In genomic region chr10:79766001-79766507, GRCm38 (mm10) we compare ENCODE assay signal across 8 mouse cellular contexts. TPM values are rescaled to one million over a fixed set of nuclear protein-coding genes. Genes with fewer than 3 reads are reported as not detected.
DNase-seq lines count a peak whose midpoint lies in the region; ATAC-seq and TF ChIP-seq lines count a peak whose summit lies in the region.

No protein-coding gene starts in this region.

- no peak for TF ChIP-seq CTCF in small intestine, adult 2 months (IDR thresholded peaks at IDR 0.05; ENCODE audit: extremely low read depth, insufficient read length, insufficient replicate concordance, low read depth, low read length)

- no peak for ATAC-seq in lung, embryonic 15.5 days (ENCODE audit: borderline replicate concordance, extremely low read depth, low FRiP score, low TSS enrichment)
- no peak for ATAC-seq in forebrain, embryonic 12.5 days (ENCODE audit: low FRiP score)
- no peak for ATAC-seq in limb, embryonic 12.5 days (ENCODE audit: insufficient number of reproducible peaks, insufficient read depth, low FRiP score, low TSS enrichment, low read depth)
- no peak for ATAC-seq in cerebellum, adult (ENCODE audit: insufficient number of reproducible peaks, low FRiP score, low TSS enrichment)

- peaks cover 36% of the 10 kb centered on the region for H3K4me1 ChIP-seq in lung, embryonic 15.5 days
- peaks cover 31% of the 10 kb centered on the region for H3K4me1 ChIP-seq in forebrain, embryonic 12.5 days
- peaks cover 27% of the 10 kb centered on the region for H3K4me1 ChIP-seq in limb, embryonic 12.5 days (replicated peaks)
- H3K4me1 ChIP-seq in small intestine, adult 2 months (ENCODE audit: control insufficient read depth, insufficient read depth, insufficient read length, low read length) = peaks cover 24% of the 10 kb centered on the region

- peak overlapping the region; percentile 94 for H3K4me2 ChIP-seq in lung, embryonic 15.5 days
- peak overlapping the region; percentile 94 for H3K4me2 ChIP-seq in forebrain, embryonic 12.5 days
- H3K4me2 ChIP-seq in limb, embryonic 12.5 days = peak overlapping the region; percentile 78

- H3K9ac ChIP-seq in lung, embryonic 15.5 days = peak overlapping the region; percentile 93
- peak overlapping the region; percentile 93 for H3K9ac ChIP-seq in forebrain, embryonic 12.5 days
- peak overlapping the region; percentile 91 for H3K9ac ChIP-seq in limb, embryonic 12.5 days (replicated peaks)

- DNase-seq in lung, postnatal 10 days = no peak
- DNase-seq in left cerebral cortex, postnatal 14 days (ENCODE audit: low spot score in 2 of 2) = no peak
- no peak for DNase-seq in spleen, postnatal 10 days (ENCODE audit: low spot score in 2 of 2)

- H3K4me3 ChIP-seq in lung, embryonic 15.5 days = peak overlapping the region; percentile 92
- peak overlapping the region; percentile 94 for H3K4me3 ChIP-seq in forebrain, embryonic 12.5 days (replicated peaks)
- peak overlapping the region; percentile 92 for H3K4me3 ChIP-seq in limb, embryonic 12.5 days (replicated peaks)
- peak overlapping the region; percentile 92 for H3K4me3 ChIP-seq in small intestine, adult 2 months (ENCODE audit: low read depth, low read length)

- no peaks in the 10 kb centered on the region for H3K27me3 ChIP-seq in lung, embryonic 15.5 days
- H3K27me3 ChIP-seq in forebrain, embryonic 12.5 days = 0 out of 2 replicates have a peak, but pooled peaks cover 3% of the 10 kb centered on the region
- H3K27me3 ChIP-seq in limb, embryonic 12.5 days = no peaks in the 10 kb centered on the region
- no peaks in the 10 kb centered on the region for H3K27me3 ChIP-seq in small intestine, adult 2 months (ENCODE audit: control insufficient read depth, insufficient read depth, low read length)

- peak overlapping the region; percentile 95 for H3K27ac ChIP-seq in lung, embryonic 15.5 days
- peak overlapping the region; percentile 92 for H3K27ac ChIP-seq in forebrain, embryonic 12.5 days
- peak overlapping the region; percentile 93 for H3K27ac ChIP-seq in limb, embryonic 12.5 days
- peak overlapping the region; percentile 60; the same call in 1 of the 2 replicates for H3K27ac ChIP-seq in small intestine, adult 2 months (ENCODE audit: insufficient read depth, low read depth, low read length)

- WGBS in lung, embryonic 15.5 days = 3% methylated on average over 16 of the region's 16 CpGs
- 12% methylated on average over 16 of the region's 16 CpGs for WGBS in forebrain, embryonic 12.5 days
- 7% methylated on average over 16 of the region's 16 CpGs for WGBS in limb, embryonic 12.5 days
- 3% methylated on average over 16 of the region's 16 CpGs for WGBS in small intestine, adult 2 months

- no peaks in the 10 kb centered on the region for H3K9me3 ChIP-seq in lung, embryonic 15.5 days
- H3K9me3 ChIP-seq in forebrain, embryonic 12.5 days = no peaks in the 10 kb centered on the region
- no peaks in the 10 kb centered on the region for H3K9me3 ChIP-seq in limb, embryonic 12.5 days

- intact Hi-C loops in left cerebral cortex, postnatal 14 days (cut with DNase I) = no loop called here

- H3K36me3 ChIP-seq in lung, embryonic 15.5 days = peaks cover 15% of the 10 kb centered on the region
- peaks cover 16% of the 10 kb centered on the region for H3K36me3 ChIP-seq in forebrain, embryonic 12.5 days (replicated peaks)
- H3K36me3 ChIP-seq in limb, embryonic 12.5 days = peaks cover 23% of the 10 kb centered on the region
- peaks cover 16% of the 10 kb centered on the region for H3K36me3 ChIP-seq in small intestine, adult 2 months (ENCODE audit: control insufficient read depth, insufficient read depth, low read length)

- no peak for TF ChIP-seq POLR2A in small intestine, adult 2 months (IDR thresholded peaks at IDR 0.05; ENCODE audit: low read depth, low read length)

RNA-seq across cellular contexts. Expression of gene Rnf126, which starts 0.7 kb away (rescaled TPM):
- polyA plus RNA-seq in lung, embryonic 15.5 days (2015; fragmentation: Nextera tagmentation; extraction: Ambion mirVana) = 89.7 and 91.3 TPM in 2 replicates
- 96.8 and 103 TPM in 2 replicates for polyA plus RNA-seq in forebrain, embryonic 12.5 days (2016; fragmentation: Nextera tagmentation; extraction: Ambion mirVana)
- polyA plus RNA-seq in limb, embryonic 12.5 days (2016; fragmentation: Nextera tagmentation; extraction: Ambion mirVana) = 108 and 113 TPM in 2 replicates
- polyA plus RNA-seq in small intestine, adult 2 months (2012; rRNA removed) = 130 and 222 TPM in 2 replicates
- total RNA-seq in left cerebral cortex, postnatal 14 days (2021) = 10 to 100 TPM; 95.4 to 97.1 TPM

RNA-seq across cellular contexts. Expression of gene Fstl3, which starts 11.0 kb away (rescaled TPM):
- polyA plus RNA-seq in lung, embryonic 15.5 days (2015; fragmentation: Nextera tagmentation; extraction: Ambion mirVana) = 19.2 and 20.5 TPM in 2 replicates
- polyA plus RNA-seq in forebrain, embryonic 12.5 days (2016; fragmentation: Nextera tagmentation; extraction: Ambion mirVana) = 0.55 and 1.0 TPM in 2 replicates
- 3.0 and 4.0 TPM in 2 replicates for polyA plus RNA-seq in limb, embryonic 12.5 days (2016; fragmentation: Nextera tagmentation; extraction: Ambion mirVana)
- 16.0 and 19.6 TPM in 2 replicates for polyA plus RNA-seq in small intestine, adult 2 months (2012; rRNA removed)
- 1 to 10 TPM; 1.7 to 2.2 TPM for total RNA-seq in left cerebral cortex, postnatal 14 days (2021)

RNA-seq across cellular contexts. Expression of gene Fgf22, which starts 11.2 kb away (rescaled TPM):
- polyA plus RNA-seq in lung, embryonic 15.5 days (2015; fragmentation: Nextera tagmentation; extraction: Ambion mirVana) = 0.12 and 0.30 TPM in 2 replicates
- 0.47 and 0.68 TPM in 2 replicates for polyA plus RNA-seq in forebrain, embryonic 12.5 days (2016; fragmentation: Nextera tagmentation; extraction: Ambion mirVana)
- 0.24 and 0.60 TPM in 2 replicates for polyA plus RNA-seq in limb, embryonic 12.5 days (2016; fragmentation: Nextera tagmentation; extraction: Ambion mirVana)
- not detected in 2 replicates for polyA plus RNA-seq in small intestine, adult 2 months (2012; rRNA removed)
- 1 to 10 TPM; 1.4 to 2.1 TPM for total RNA-seq in left cerebral cortex, postnatal 14 days (2021)

RNA-seq across cellular contexts. Expression of gene Polrmt, which starts 19.7 kb away (rescaled TPM):
- 41.5 and 49.2 TPM in 2 replicates for polyA plus RNA-seq in lung, embryonic 15.5 days (2015; fragmentation: Nextera tagmentation; extraction: Ambion mirVana)
- 43.7 and 47.6 TPM in 2 replicates for polyA plus RNA-seq in forebrain, embryonic 12.5 days (2016; fragmentation: Nextera tagmentation; extraction: Ambion mirVana)
- polyA plus RNA-seq in limb, embryonic 12.5 days (2016; fragmentation: Nextera tagmentation; extraction: Ambion mirVana) = 54.0 and 54.1 TPM in 2 replicates
- polyA plus RNA-seq in small intestine, adult 2 months (2012; rRNA removed) = 38.7 and 50.0 TPM in 2 replicates
- total RNA-seq in left cerebral cortex, postnatal 14 days (2021) = 10 to 100 TPM; 43.8 to 45.4 TPM

RNA-seq across cellular contexts. Expression of gene Prss57, which starts 24.7 kb away (rescaled TPM):
- 0.40 and 1.9 TPM in 2 replicates for polyA plus RNA-seq in lung, embryonic 15.5 days (2015; fragmentation: Nextera tagmentation; extraction: Ambion mirVana)
- 0.09 TPM in 1 of 2 replicates, not detected in the other for polyA plus RNA-seq in forebrain, embryonic 12.5 days (2016; fragmentation: Nextera tagmentation; extraction: Ambion mirVana)
- not detected in 2 replicates for polyA plus RNA-seq in limb, embryonic 12.5 days (2016; fragmentation: Nextera tagmentation; extraction: Ambion mirVana)
- 0.24 and 0.67 TPM in 2 replicates for polyA plus RNA-seq in small intestine, adult 2 months (2012; rRNA removed)
- total RNA-seq in left cerebral cortex, postnatal 14 days (2021) = 1 to 10 TPM in 1 of 2 experiments, under 1 TPM in 1; 0.17 to 1.1 TPM
